Mouse (Mus musculus) adipocyte (in vitro differentiated cells): ENCODE data around the gene Jak2.

Experiments
- DNase-seq: peaks from one replicate; pipeline ENCODE4 v3.0.0-alpha.2; 2016; ENCODE audit warnings: low spot score

Jak2 gene

DNA sequence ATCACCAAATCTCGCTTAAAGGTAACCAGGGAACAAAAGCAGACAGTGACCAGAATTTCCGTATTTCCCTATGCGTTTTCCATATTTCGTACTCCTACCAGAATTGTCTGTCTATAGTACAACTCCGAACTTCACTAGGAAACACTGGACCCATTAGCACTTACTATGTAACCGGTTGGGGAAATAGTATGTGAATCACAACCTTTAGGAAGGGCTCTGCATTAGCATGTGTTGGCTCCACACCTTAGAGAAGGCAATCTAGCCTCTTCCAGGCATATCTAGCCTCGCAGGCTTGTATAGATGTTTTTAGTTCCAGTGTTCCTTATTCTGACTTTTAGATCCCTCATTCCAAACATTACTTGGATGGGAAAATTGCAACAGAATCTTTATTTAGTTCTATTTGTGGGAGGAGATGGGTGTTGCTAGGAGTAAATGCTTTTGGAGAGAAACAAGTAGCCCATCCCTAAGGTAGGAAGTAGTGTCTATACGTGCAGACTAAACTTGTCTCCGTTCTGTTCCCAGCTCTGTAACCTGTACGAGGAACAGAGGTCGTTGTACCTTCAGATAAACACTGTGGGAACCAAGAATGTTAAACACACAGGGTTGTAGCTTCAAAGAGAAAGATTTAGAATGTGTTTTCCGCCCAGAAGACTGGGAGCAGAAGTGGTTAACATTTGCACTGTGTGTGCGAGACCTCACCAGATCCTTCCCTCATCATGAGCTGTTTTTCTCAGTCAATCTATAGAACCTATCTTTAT lies 110.7 kb downstream of the Jak2 start:
- no peak for DNase-seq
